Mouse (Mus musculus): ENCODE data around the gene Gm20721. TPM values are rescaled to one million over a fixed set of nuclear protein-coding genes. Genes with fewer than 3 reads are reported as not detected.
"Not testable (repeated sequence)": the region's sequence is repeated elsewhere in the genome, so short reads cannot be mapped to it uniquely, and the experiment has no call there.

Gene Gm20721
- 1 to 10 TPM; 2.0 to 3.5 TPM for total RNA-seq (2021)
- long read RNA-seq, experiment 1, partial matches to known transcripts = 0 of 1 reads
- long read RNA-seq, experiment 1, other reads (novel, unspliced or antisense) = 1 of 1 reads
- long read RNA-seq, experiment 2, partial matches to known transcripts = 0 of 1 reads
- long read RNA-seq, experiment 2, other reads (novel, unspliced or antisense) = 1 of 1 reads

DNA sequence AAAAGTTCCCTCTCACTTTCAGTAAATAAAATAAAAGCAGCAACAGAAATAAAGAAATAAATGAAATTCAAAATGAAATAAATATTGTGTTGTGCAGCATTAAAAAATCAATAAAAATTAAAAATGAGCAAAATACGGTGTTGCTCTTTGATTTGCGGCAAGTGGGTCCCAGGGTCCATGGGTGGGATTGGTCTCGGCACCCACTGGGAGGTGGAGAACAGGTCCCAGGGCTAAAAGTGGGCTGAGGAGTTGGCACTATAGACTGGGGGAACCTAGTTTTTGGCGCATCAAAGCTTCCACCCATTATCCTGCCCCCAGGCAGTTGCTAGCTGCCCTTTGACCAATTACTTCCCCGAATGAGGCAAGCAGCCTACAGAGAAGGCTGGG is at the start of gene Gm20721:
TSS of gene Gm20721 (minus strand) at position 101 of the 387 bp plus-strand sequence.
- TF ChIP-seq CTCF (conservative IDR thresholded peaks at IDR 0.05) = no peak
- no peak within 1 kb of the TSS for H3K27ac ChIP-seq
- no peak within 1 kb of the TSS for H3K4me3 ChIP-seq
- DNase-seq (ENCODE audit: low spot score in 2 of 2) = no peak

DNA sequence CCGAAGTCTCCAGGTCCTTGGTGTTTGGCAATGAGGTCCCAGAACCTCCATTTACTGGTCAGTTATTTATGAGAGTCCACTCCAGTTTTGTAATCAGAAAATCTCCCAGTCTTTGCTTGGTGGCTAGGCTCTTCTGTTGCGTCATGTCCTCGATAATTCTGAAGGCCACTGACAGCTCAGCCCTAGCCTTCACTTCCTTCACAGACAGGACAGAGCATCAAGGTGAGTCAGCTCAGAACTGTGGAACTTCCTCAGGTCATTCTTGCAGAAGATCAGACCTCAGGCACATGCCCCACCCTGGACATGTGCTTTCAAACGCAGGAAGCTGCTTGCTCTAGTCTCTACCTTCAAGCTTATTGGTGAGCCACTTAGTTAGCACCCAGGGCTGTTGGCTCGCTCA is 46.9 kb upstream of the Gm20721 start:
- Histone ChIP-seq H3K27ac (no peak overlapping the region), H3K4me3 (no peak overlapping the region)
- no peak for DNase-seq (ENCODE audit: low spot score in 2 of 2)
- no peak for TF ChIP-seq CTCF (conservative IDR thresholded peaks at IDR 0.05)

DNA sequence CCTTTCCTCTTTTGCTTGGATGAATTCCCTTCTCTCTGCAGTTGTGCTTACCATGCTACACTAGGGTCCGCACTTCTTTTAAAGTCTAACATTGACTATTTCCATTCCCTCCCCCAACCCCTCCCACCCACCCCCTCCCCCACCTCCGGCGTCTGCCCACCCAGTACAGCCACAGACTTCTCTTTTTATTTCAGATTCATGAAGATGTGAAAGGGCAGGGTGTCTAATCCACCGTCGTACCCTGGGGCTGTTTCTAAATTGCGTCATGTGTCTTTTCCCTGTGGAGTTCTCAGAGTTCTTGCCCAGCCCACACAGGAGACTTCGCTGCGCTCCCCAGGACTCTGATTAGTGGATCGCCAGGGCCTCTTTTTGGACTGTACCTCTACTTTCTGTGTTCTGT is 46.0 kb upstream of the Gm20721 start:
- TF ChIP-seq CTCF (conservative IDR thresholded peaks at IDR 0.05) = no peak
- no peak overlapping the region for H3K27ac ChIP-seq
- DNase-seq (ENCODE audit: low spot score in 2 of 2) = no peak
- H3K4me3 ChIP-seq = no peak overlapping the region

DNA sequence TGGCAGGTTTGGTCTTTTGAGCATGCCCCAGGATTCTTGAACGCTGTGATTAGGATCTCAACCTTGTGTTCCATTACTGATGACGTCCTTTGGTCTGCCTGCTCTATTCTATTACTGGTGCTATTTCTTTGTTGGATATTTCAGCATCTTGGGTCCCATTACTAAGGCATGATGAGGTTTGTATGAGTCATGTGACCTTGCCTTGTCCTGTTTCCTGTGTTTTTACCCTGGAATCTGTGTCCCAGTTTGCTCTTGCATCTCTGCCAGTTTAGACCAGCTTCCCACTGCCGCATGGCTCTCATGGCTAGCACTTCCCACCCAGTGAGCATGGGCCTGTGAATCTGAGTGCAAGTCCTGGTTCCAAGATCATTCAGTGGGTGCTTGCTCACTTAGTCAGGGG is 45.4 kb upstream of the Gm20721 start:
- no peak overlapping the region for H3K4me3 ChIP-seq
- DNase-seq (ENCODE audit: low spot score in 2 of 2) = no peak
- no peak overlapping the region for H3K27ac ChIP-seq
- no peak for TF ChIP-seq CTCF (conservative IDR thresholded peaks at IDR 0.05)

DNA sequence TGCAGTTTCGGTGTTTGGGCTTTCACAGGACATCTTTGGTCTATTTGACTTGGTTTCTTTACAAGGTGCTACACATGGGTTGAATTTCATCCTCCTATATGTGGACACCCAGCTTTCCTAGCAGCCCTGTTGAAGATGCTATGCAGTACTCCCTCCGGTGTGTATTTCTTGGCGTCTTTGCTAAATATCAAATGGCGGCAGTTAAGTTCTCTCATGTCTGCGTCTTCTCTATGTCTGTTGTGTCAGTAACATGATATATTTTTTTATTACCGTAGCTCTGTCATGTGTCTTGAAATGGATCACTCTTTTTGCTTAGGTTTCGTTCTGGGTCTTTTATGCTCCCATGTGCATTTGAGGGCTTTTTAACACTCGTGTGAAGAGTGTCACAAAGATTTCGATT is 34.5 kb upstream of the Gm20721 start:
- TF ChIP-seq CTCF (conservative IDR thresholded peaks at IDR 0.05) = no peak

DNA sequence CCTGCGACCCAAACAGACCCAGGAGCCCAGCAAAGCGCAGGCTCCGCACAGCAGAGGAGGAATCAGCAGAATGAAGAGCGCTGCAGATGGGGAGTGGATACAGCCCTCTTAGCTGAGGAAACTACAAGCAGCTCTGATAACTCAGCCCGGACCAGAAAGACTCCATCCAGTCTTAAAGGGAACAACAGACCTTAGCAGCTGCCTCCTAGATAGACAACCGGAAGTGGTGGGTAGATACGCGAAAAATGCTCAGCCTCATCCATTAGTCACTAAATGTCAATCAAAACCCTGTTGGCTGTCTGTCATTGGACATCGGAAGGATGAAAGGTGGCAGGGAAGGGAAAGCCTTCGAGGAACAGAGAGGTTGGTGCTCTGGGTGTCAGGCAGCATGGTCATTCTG is 20.1 kb upstream of the Gm20721 start:
- no peak for TF ChIP-seq CTCF (conservative IDR thresholded peaks at IDR 0.05)

More for the DNA sequence above, 34.5 kb upstream of the Gm20721 start:
- Histone ChIP-seq H3K4me3 (no peak overlapping the region), H3K27ac (no peak overlapping the region)
- no peak for DNase-seq (ENCODE audit: low spot score in 2 of 2)

DNA sequence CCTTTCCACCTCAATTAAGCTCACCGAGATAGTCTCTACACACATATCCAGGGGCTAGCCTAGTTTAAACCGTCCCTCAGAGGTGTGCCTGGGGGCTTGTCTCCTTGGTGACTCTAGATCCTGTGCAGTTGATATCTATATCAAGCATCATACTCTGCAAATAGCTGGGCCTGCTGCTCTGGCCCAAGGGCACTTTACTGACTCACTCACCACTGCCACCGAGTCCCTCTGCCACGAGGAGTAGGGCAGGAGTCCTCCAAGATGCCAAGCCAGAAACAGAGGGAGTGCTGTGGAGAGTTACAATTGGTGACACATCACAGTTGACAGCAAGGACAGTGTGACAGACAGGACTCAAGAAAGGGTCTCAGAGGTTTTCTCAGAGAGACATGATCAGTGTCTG is 13.1 kb upstream of the Gm20721 start:
- DNase-seq (ENCODE audit: low spot score in 2 of 2) = no peak
- H3K4me3 ChIP-seq = no peak overlapping the region
- no peak overlapping the region for H3K27ac ChIP-seq
- TF ChIP-seq CTCF (conservative IDR thresholded peaks at IDR 0.05) = no peak

More for the DNA sequence above, 20.1 kb upstream of the Gm20721 start:
- Histone ChIP-seq H3K27ac (no peak overlapping the region), H3K4me3 (no peak overlapping the region)
- no peak for DNase-seq (ENCODE audit: low spot score in 2 of 2)

DNA sequence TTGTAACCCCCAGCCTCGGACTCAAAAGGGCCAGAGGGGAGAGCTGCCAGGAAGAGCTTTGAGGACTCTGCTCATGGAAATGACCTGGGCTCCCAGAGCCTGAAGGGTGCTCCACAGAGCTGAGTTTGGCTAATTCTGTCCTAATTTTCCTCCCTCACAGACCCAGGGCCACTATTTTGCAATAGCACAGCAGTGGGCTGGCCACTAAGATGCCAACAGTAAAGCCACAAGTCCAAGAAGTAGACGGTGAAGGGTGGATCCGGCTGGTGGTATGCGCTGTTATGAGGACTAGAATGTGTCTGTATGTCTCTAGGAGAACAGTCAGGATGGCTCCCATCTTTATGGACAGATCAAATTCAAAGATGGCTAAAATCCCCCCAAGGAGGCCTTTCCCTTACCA is 12.0 kb upstream of the Gm20721 start:
- Histone ChIP-seq H3K4me3 (no peak overlapping the region), H3K27ac (no peak overlapping the region)
- DNase-seq (ENCODE audit: low spot score in 2 of 2) = no peak
- TF ChIP-seq CTCF (conservative IDR thresholded peaks at IDR 0.05) = no peak

DNA sequence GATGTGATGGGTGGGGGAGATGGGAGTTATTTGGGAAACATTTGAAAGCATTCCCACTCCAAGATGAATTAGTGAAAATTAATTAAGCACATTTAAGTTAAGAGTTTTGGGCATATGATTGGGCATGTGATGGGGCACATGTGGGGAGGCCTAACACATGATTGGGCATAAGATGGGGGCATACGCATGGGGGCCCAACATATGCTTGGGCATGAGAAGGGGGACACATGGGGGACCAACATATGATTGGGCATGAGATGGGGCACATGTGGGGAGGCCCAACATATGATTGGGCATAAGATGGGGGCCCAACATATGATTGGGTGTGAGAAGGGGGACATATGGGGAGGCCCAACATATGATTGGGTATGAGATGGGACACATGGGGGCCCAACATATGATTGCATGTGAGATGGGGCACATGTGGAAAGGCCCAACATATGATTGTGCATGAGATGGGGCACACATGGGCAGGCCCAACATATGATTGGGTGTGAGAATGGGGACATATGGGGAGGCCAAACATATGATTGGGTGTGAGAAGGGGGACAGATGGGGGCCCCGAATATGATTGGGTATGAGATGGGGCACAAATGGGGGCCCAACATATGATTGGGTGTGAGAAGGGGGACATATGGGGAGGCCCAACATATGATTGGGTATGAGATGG is 622 bp upstream of the Gm20721 start:
- not testable (repeated sequence) for H3K4me3 ChIP-seq; H3K27ac ChIP-seq; DNase-seq (ENCODE audit: low spot score in 2 of 2)

DNA sequence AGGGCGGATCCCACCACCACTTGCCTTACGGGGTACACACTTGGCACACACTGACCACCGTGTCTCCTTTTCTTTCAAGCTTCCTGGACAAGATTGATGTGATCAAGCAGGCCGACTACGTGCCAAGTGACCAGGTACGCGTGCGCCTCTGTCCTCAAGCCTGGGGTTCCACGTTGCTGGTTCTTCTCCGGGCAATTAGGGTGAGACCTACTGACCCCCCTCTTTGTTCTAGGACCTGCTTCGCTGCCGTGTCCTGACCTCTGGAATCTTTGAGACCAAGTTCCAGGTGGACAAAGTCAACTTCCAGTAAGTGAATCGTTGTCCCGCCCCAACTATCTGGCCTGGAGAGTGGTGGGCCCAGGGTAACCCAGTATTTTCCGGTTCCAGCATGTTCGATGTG is 1.5 kb downstream of the Gm20721 start:
- no peak for DNase-seq (ENCODE audit: low spot score in 2 of 2)
- TF ChIP-seq CTCF (conservative IDR thresholded peaks at IDR 0.05) = no peak
- Histone ChIP-seq H3K27ac (peak overlapping the region; percentile 77), H3K4me3 (no peak overlapping the region)

DNA sequence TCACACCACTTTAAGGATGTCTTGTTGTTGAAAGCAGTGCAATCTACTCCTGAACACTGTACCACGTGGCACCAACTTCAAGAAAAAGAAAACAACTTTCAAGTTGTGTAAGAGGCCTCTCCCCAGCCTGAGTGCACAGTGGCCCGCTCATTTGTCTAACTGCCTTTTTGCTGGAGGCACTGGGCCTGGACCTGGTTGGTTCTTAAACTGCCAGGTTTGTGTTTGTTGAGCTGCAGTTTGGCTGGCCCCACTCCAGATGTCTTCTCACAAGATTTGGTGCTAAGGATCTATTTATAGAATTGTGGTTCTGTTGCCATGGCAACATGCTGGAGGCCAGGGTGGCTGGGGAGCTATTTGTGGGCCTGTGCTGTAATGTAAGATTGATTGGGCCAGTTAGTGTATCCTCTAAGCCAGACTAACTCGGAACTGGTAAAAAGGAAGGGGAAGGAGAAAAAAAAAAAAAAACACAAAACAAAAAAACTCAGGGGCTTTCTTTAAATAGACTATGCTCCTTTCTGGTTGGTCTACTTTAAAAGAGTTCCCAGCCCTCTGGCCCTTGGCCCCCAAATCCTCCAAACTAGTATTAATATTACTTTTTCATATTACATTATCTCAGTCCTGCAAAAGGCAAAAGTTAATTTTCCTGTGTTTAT is 2.4 kb downstream of the Gm20721 start:
- TF ChIP-seq CTCF (conservative IDR thresholded peaks at IDR 0.05) = no peak
- Histone ChIP-seq H3K27ac (peak overlapping the region; percentile 77), H3K4me3 (peak overlapping the region; percentile 22; the same call in 1 of the 2 replicates)
- DNase-seq (ENCODE audit: low spot score in 2 of 2) = peak; percentile 68

DNA sequence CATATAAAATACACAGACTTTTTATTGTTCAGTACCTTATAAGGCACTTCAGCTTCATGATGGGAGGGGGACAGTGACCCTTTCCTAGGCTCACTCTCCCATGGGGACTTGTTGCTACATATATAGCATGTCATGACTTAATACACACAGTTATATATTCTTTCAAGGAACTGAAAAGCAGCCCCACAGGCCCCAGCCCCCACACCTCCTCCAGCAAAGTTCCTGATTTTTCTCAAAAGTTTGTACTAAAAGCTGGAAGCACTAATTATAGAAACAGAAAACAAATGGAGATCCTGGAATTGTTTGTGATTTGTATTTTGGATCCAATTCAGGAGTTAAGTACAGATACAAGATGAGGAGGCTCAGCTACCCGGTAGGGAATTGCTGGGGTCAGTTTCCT is 2.9 kb downstream of the Gm20721 start:
- no peak for DNase-seq (ENCODE audit: low spot score in 2 of 2)
- Histone ChIP-seq H3K27ac (peak overlapping the region; percentile 77), H3K4me3 (peak overlapping the region; percentile 22; the same call in 1 of the 2 replicates)
- TF ChIP-seq CTCF (conservative IDR thresholded peaks at IDR 0.05) = no peak

DNA sequence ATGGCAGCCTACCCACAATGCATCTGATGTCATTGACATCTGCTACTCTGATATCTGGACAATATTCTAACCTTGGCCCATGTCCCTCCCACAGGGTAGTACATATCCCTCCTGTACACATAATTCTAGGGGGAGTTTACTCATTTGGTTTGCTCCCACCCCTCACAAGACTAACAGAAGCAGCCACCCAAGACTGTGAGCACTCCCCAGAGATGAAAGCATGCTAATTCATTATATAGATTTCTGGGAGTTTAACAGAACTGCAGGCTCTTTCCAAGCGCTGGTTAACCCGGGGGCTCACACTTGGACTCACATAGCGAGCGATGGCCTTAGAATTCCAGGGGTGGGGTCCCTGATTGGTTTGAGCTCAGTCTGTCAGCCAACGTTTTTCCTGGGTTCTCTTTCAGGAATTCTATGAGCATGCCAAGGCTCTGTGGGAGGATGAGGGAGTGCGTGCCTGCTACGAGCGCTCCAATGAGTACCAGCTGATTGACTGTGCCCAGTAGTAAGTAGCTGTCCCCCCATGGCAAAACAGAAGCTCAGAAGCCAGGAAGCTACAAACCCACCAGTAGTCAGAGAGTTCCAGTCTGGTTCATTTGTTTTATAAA is 3.6 kb downstream of the Gm20721 start:
- no peak for DNase-seq (ENCODE audit: low spot score in 2 of 2)
- Histone ChIP-seq H3K4me3 (no peak overlapping the region), H3K27ac (peak overlapping the region; percentile 77)
- TF ChIP-seq CTCF (conservative IDR thresholded peaks at IDR 0.05) = no peak
